Mouse (Mus musculus) ES-Bruce4 (cell line): ENCODE results near the gene Gm17349.

Experiments
- CTCF ChIP-seq: IDR thresholded peaks from one replicate; pipeline ENCODE4 v1.8.1; 2011; ENCODE audit warnings: low read depth, low read length
- EP300 ChIP-seq: IDR thresholded peaks from 2 replicates; pipeline ENCODE4 v1.6.1; 2011; ENCODE audit warnings: low read depth, low read length; ENCODE audit not compliant: insufficient read depth
- POLR2A ChIP-seq: IDR thresholded peaks from one replicate; pipeline ENCODE4 v1.8.1; 2011; ENCODE audit warnings: low read length; ENCODE audit not compliant: insufficient read depth

GRCm38 (mm10) chr15:99712666-99713559, 7.6 kb upstream of the Gm17349 start:
- TF ChIP-seq CTCF (no peak), POLR2A (no peak), EP300 (0 out of 2 replicates have a peak, but pooled peaks have one; percentile 43)
